Mouse (Mus musculus) bone marrow macrophage, adult 2 months (primary cell): ENCODE data around the gene Uvssa.
A peak's percentile ranks its signal among the peaks of the same experiment; 100 is the strongest.

Source experiments
- CTCF ChIP-seq: IDR thresholded peaks from 2 replicates; pipeline ENCODE4 v1.5.1; 2012; ENCODE audit warnings: low read depth, mild to moderate bottlenecking, low read length, moderate library complexity
- POLR2A ChIP-seq: IDR thresholded peaks from 2 replicates; pipeline ENCODE4 v1.6.1; 2012; ENCODE audit warnings: mild to moderate bottlenecking, low read depth, low read length, borderline replicate concordance

- TF ChIP-seq CTCF (peak; percentile 39; the same call in 1 of the 2 replicates), POLR2A (no peak)
Observed at GRCm38 (mm10) chr5:33442927-33443710, 64.8 kb downstream of the Uvssa start.
